Mouse (Mus musculus) intestine, embryonic 14.5 days (tissue): ENCODE results near the gene Zfp423. TPM values are rescaled to one million over a fixed set of nuclear protein-coding genes. Genes with fewer than 3 reads are reported as not detected.

Experiments used
- ATAC-seq: fragments of 200-750 bp; cut with Nextera tagmentation; replicated peaks from 2 replicates; pipeline ENCODE4 v1.8.0; 2017; ENCODE audit warnings: low read depth, moderate number of reproducible peaks, moderate TSS enrichment, moderate library complexity; ENCODE audit not compliant: low FRiP score, low TSS enrichment
- DNase-seq: peaks from one replicate; pipeline ENCODE4 v3.0.0-alpha.2; 2018; ENCODE audit warnings: low spot score
- H3K27ac ChIP-seq: fragments of 300-500 bp; sonication (generic); 2 replicates; pipeline ENCODE4 v1.5.1; 2014; ENCODE audit warnings: low read depth, mild to moderate bottlenecking, control low read depth
- H3K27me3 ChIP-seq: fragments of 300-500 bp; sonication (generic); replicated peaks from 2 replicates; pipeline ENCODE4 v1.6.1; 2014; ENCODE audit warnings: low read length, control low read depth; ENCODE audit not compliant: control insufficient read depth, insufficient read depth
- H3K36me3 ChIP-seq: fragments of 300-500 bp; sonication (generic); 2 replicates; pipeline ENCODE4 v1.6.1; 2014; ENCODE audit warnings: low read length, control low read depth; ENCODE audit not compliant: control insufficient read depth, insufficient read depth
- H3K4me1 ChIP-seq: fragments of 300-500 bp; sonication (generic); replicated peaks from 2 replicates; pipeline ENCODE4 v1.6.1; 2014; ENCODE audit warnings: low read length, control low read depth, mixed read lengths; ENCODE audit not compliant: control insufficient read depth, insufficient read depth
- H3K4me2 ChIP-seq: fragments of 300-500 bp; sonication (generic); 2 replicates; pipeline ENCODE4 v1.6.1; 2014; ENCODE audit warnings: low read length
- H3K4me3 ChIP-seq: fragments of 300-500 bp; sonication (generic); 2 replicates; pipeline ENCODE4 v1.5.1; 2014; ENCODE audit warnings: low read depth, low read length, control low read depth, mixed read lengths
- H3K9ac ChIP-seq: fragments of 300-500 bp; sonication (generic); 2 replicates; pipeline ENCODE4 v1.6.1; 2014; ENCODE audit warnings: mild to moderate bottlenecking, low read length
- H3K9me3 ChIP-seq: fragments of 300-500 bp; sonication (generic); 2 replicates; pipeline ENCODE4 v1.6.1; 2016; ENCODE audit warnings: low read length, control low read depth; ENCODE audit not compliant: control insufficient read depth
- WGBS: fragments of 180-500 bp; shearing (Covaris S2); extraction: QIAGEN DNeasy Blood & Tissue Kit; methylation state at CpG from one replicate; pipeline ENCODE4 v1.1.7; 2014; 5-methylcytosine and 5-hydroxymethylcytosine counted together
- polyA plus RNA-seq: library from polyadenylated mRNA; unstranded; fragments of >200 nt; fragmentation: Nextera tagmentation; extraction: Ambion mirVana; gene quantifications from 2 replicates; pipeline ENCODE4 v1.2.1, GENCODE M21; 2014

Gene Zfp423
- polyA plus RNA-seq, 1 experiment from 2014 or later, result 10.5 TPM

DNA sequence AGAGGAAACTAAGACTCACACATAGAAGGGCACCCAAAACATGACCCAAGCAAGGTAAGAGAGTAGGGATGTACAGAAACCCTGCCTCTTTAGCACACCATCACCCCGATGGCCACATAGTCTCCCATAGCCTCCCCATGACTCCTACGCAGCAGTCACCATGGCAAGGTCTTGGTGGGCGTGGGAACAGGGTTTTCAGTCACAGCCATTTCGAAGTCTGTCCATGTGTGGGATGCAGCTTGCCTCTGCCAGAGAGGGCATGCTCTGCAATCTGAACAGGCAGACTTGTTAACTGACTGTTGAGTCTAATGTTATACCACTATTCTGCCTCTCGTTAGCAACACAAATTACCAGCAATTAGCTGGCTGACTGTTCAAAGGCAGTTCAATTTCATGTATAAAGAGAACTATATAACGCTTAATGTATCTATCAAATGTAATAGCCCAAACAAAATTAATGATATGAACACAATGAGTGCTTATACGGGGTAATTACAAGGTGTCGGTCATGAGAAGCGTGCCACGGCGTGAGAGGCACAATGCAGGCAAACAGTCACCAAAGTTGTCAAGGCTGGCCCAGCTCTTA lies 218.4 kb downstream of the Zfp423 start:
- Histone ChIP-seq H3K9me3 (no peaks in the 10 kb centered on the region), H3K4me3 (no peak overlapping the region), H3K36me3 (no peaks in the 10 kb centered on the region), H3K27me3 (no peaks in the 10 kb centered on the region), H3K9ac (no peak overlapping the region), H3K4me1 (peaks cover 7% of the 10 kb centered on the region), H3K27ac (no peak overlapping the region), H3K4me2 (no peak overlapping the region)
- DNase-seq, result no peak
- ATAC-seq, result no peak
- WGBS, result 93% methylated on average over 11 of the region's 11 CpGs

DNA sequence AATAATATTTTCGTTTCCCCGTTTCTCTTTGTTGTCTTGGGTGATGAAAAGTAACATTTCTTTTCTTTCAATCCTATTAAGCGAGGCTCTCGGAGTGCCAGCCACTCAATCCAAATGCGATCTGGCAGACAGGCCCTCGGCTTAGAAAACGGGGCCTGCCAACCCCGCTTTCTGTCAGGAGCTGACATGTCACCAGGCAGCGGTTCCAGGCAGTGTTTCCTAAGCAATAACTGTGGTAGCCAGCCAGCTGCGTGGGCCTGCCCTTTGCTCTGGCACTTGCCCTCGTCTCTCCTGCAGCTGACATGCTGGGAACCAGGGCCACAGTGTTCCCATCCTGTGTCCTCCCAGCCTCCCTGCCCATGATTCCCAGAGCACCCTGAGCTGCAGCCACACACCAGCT lies 221.5 kb downstream of the Zfp423 start:
- no peak overlapping the region for H3K4me3 ChIP-seq
- H3K4me2 ChIP-seq, result no peak overlapping the region
- no peak overlapping the region for H3K9ac ChIP-seq
- no peaks in the 10 kb centered on the region for H3K36me3 ChIP-seq
- H3K27me3 ChIP-seq, result no peaks in the 10 kb centered on the region
- H3K9me3 ChIP-seq, result no peaks in the 10 kb centered on the region
- H3K27ac ChIP-seq, result no peak overlapping the region
- WGBS, result 75% methylated on average over 11 of the region's 11 CpGs
- DNase-seq (no peak), ATAC-seq (no peak)
- H3K4me1 ChIP-seq, result 0 out of 2 replicates have a peak, but pooled peaks cover 6% of the 10 kb centered on the region

DNA sequence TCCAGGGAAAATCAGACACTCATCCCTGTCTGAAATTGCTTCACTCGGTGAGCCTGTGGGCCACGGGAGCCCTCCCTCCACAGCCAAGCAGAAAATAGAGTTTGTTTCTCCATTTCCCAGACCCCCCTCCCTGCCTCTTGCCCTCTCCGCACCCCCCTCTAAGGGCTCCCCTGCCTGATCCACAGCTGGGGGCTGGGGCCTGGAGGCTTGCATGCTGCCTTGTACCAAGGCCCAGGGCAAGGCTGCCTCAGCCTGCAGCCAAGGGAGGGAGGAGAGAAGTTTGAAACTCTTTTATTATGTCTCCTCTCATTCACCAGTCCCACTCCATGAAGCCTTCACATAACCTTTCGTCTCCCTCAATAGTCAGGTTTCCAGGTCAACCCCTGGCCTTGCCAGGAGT lies 224.5 kb downstream of the Zfp423 start:
- H3K4me1 ChIP-seq, result 0 out of 2 replicates have a peak, but pooled peaks cover 6% of the 10 kb centered on the region
- H3K4me2 ChIP-seq, result no peak overlapping the region
- no peak overlapping the region for H3K27ac ChIP-seq
- H3K4me3 ChIP-seq, result no peak overlapping the region
- DNase-seq (no peak), ATAC-seq (no peak)
- H3K9me3 ChIP-seq, result no peaks in the 10 kb centered on the region
- H3K9ac ChIP-seq, result no peak overlapping the region
- H3K36me3 ChIP-seq, result no peaks in the 10 kb centered on the region
- no peaks in the 10 kb centered on the region for H3K27me3 ChIP-seq
- 53% methylated on average over 4 of the region's 4 CpGs for WGBS

DNA sequence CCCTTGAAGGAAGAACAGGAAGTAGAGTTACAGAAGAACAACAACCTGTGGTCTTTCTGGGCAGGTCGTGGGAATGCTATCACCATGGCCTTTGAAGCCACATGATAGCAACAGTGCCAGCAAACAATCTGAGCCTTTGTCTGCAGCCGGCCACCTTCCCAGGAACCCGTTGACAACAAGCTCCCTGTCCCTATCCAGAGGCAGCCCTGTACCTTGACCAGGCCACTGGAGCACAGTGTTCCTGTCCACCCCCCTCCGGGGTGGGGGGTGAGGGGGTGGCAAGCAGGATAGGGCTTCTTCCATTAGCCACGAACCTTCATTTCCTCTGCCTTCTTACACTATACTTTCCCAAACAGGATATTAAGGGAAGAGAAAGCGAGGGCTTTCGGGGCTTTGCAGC lies 224.9 kb downstream of the Zfp423 start:
- Histone ChIP-seq H3K9me3 (no peaks in the 10 kb centered on the region), H3K4me2 (no peak overlapping the region), H3K4me3 (no peak overlapping the region), H3K36me3 (no peaks in the 10 kb centered on the region), H3K9ac (no peak overlapping the region), H3K27me3 (no peaks in the 10 kb centered on the region), H3K4me1 (0 out of 2 replicates have a peak, but pooled peaks cover 6% of the 10 kb centered on the region), H3K27ac (no peak overlapping the region)
- 55% methylated on average over 7 of the region's 7 CpGs for WGBS
- no peak for ATAC-seq
- DNase-seq, result no peak

DNA sequence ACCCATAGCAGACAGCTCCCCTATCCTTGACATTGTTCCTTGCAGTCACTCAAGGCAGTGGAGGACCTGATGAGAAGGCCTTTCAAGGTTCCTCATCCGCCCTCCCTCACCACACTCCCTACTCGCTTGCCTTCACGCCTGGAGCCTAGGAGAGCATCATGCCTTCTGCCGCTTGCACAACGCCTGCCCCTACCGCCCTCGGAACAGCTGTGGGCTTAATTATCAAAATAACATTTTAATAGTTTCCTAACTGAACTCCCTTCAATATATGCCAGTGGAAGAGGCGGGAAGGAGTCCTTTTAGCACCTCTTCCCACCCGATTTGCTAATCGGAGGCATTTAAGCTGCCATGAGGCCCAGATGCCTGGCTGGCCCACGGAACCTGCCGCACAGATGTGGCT lies 228.3 kb downstream of the Zfp423 start:
- Histone ChIP-seq H3K27ac (no peak overlapping the region), H3K36me3 (no peaks in the 10 kb centered on the region), H3K27me3 (no peaks in the 10 kb centered on the region), H3K4me2 (no peak overlapping the region), H3K4me3 (no peak overlapping the region), H3K9me3 (no peaks in the 10 kb centered on the region), H3K9ac (no peak overlapping the region), H3K4me1 (0 out of 2 replicates have a peak, but pooled peaks cover 6% of the 10 kb centered on the region)
- WGBS, result 94% methylated on average over 12 of the region's 12 CpGs
- DNase-seq (no peak), ATAC-seq (no peak)

DNA sequence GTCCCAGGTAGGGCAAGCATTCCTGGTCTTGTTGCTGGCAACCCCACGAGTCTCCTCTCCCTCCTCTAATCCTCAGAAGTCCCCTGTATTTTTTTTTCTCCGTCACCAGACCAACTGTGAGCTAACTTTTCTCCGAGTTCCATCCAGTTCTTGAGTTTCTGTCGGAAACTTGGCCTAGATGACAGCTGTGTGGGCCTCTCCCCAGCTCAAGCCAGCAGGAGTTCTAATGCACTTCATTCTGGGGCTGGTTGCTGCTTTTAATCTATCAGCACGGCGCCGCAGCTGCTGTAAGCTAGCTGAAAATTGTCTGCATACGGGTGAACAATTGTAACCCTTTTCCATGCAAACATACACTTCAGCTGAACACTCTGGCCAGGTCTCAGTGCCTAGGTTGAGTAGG lies 236.4 kb downstream of the Zfp423 start:
- H3K4me3 ChIP-seq, result no peak overlapping the region
- 75% methylated on average over 8 of the region's 8 CpGs for WGBS
- no peak for ATAC-seq
- no peak overlapping the region for H3K4me2 ChIP-seq
- no peak for DNase-seq
- H3K36me3 ChIP-seq, result no peaks in the 10 kb centered on the region
- no peaks in the 10 kb centered on the region for H3K9me3 ChIP-seq
- no peaks in the 10 kb centered on the region for H3K27me3 ChIP-seq
- H3K4me1 ChIP-seq, result no peaks in the 10 kb centered on the region
- H3K9ac ChIP-seq, result no peak overlapping the region
- no peak overlapping the region for H3K27ac ChIP-seq

DNA sequence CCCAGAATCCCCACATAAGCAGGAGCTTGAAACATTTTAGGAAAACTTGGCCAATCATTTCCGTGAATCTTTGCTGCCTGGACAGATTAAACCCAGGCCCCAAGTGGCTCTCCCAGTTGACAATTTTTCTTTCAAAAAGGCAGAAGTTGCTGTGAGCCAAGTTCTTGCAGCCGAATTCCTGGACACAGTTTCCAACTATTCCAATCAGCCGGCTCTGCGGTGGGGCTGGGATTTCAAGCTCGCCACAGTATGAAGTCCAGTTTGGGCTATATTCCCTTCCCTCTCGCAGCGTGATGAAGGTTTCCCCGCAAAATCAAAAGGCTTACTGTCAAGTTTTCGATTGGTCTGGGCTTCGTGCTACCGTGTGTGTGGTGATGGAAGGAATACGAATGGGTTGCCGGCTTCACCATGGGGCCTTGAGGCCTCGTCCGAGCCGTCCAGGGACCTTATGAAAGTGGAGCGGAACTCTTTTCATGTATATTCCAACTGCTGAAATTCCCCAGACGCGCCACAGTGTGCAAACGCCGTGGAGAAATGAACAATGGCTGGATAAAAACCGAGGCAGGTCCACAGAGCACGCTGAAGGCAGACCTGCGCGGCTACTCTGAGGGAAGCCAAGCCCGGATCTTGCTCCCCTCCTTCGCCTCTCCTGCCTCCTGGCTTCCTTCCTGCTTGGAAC lies 240.1 kb downstream of the Zfp423 start:
- Histone ChIP-seq H3K4me1 (peaks cover 12% of the 10 kb centered on the region), H3K9ac (no peak overlapping the region), H3K27ac (no peak overlapping the region), H3K4me2 (no peak overlapping the region), H3K9me3 (no peaks in the 10 kb centered on the region), H3K27me3 (no peaks in the 10 kb centered on the region), H3K36me3 (no peaks in the 10 kb centered on the region), H3K4me3 (no peak overlapping the region)
- ATAC-seq (no peak), DNase-seq (no peak)
- 66% methylated on average over 27 of the region's 27 CpGs for WGBS

DNA sequence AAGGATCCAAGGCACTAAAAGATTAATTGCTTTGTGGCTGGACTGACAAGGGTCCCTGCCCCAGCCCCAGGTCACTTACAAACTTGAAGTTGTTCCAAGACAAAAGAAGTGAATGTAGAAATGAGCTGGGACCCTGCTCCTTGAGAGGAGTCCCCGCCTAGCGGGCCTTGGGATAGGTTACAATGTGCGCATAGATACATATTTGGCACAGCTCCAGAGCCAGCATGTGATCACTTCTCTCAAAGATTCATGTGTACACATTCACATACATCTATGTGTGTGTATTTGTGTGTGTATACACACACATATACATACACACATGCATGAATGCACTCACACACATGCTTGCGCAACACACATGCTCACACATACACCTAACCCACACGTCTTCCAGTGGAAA lies 241.9 kb downstream of the Zfp423 start:
- ATAC-seq (no peak; the same call in 1 of the 2 replicates), DNase-seq (no peak)
- H3K4me2 ChIP-seq, result no peak overlapping the region
- H3K4me3 ChIP-seq, result no peak overlapping the region
- peaks cover 12% of the 10 kb centered on the region for H3K4me1 ChIP-seq
- 76% methylated on average over 5 of the region's 5 CpGs for WGBS
- no peaks in the 10 kb centered on the region for H3K36me3 ChIP-seq
- H3K9me3 ChIP-seq, result no peaks in the 10 kb centered on the region
- no peak overlapping the region for H3K27ac ChIP-seq
- H3K27me3 ChIP-seq, result no peaks in the 10 kb centered on the region
- H3K9ac ChIP-seq, result no peak overlapping the region

DNA sequence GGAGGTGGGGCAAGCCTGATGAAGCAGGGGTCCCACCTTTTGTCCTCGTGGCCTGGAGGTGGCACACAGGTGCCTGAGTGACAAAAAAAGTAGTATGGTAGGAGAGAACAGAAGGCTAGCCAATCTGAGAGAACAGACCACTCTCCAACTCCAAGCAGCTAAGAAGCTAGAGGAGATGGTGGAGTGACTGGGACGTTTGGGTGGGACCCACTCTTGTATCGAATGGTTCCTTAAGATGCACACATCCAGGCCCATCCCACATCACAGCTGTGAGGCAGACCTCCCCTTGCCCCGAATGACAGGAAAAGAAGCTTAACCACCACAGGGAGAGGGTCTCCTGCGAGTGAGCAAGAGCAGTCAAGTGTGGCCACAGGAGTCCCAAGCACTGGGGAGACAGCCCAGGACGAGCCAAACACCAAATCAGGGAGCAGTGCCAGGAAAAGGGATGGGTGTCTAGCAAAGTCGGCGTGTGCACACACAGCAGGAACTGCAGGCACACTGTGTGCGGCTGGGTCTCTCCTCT lies 242.6 kb downstream of the Zfp423 start:
- no peak overlapping the region for H3K4me3 ChIP-seq
- H3K4me1 ChIP-seq, result peaks cover 12% of the 10 kb centered on the region
- ATAC-seq (no peak), DNase-seq (no peak)
- no peak overlapping the region for H3K9ac ChIP-seq
- no peak overlapping the region for H3K27ac ChIP-seq
- 32% methylated on average over 9 of the region's 9 CpGs for WGBS
- no peaks in the 10 kb centered on the region for H3K36me3 ChIP-seq
- peak overlapping the region; percentile 41 for H3K4me2 ChIP-seq
- H3K9me3 ChIP-seq, result no peaks in the 10 kb centered on the region
- H3K27me3 ChIP-seq, result no peaks in the 10 kb centered on the region
